Mouse (Mus musculus): ENCODE measurements around the gene Numa1. TPM values are rescaled to one million over a fixed set of nuclear protein-coding genes. Genes with fewer than 3 reads are reported as not detected.
A peak's percentile ranks its signal among the peaks of the same experiment; 100 is the strongest.
"Not testable (repeated sequence)": the region's sequence is repeated elsewhere in the genome, so short reads cannot be mapped to it uniquely, and the experiment has no call there.

Numa1 gene
- polyA plus RNA-seq, 1 experiment from 2014 or later, result 30.1 TPM

DNA sequence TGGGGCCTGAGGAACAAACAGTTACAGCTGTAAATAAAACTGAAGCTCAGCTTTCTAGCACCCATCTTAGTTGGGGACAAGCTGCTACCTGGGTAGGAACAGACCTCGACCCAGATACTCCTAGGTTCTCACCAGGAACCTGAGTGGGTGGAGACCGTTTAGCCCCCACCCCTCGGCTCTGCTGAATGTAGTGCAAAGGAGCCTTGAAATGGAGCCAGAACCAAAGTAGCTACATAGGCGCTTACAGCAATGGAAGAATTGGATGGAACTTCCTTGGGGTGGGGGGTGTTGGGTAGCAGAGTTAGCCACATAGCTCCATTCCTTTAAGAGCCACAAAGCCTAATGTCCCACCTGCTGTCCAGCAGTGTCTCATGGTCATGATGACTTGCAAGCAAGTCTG, 83.0 kb downstream of the Numa1 start:
- no peak for ATAC-seq (ENCODE audit: insufficient read depth)
- peaks cover 97% of the 10 kb centered on the region for H3K36me3 ChIP-seq (replicated peaks)
- H3K4me1 ChIP-seq (replicated peaks), result peaks cover 9% of the 10 kb centered on the region; the same call in 1 of the 2 replicates
- H3K4me2 ChIP-seq, result no peak overlapping the region
- H3K9me3 ChIP-seq (replicated peaks), result no peaks in the 10 kb centered on the region
- no peak overlapping the region for H3K9ac ChIP-seq
- WGBS (ENCODE audit: insufficient replicate concordance), result 76% methylated on average over 4 of the region's 4 CpGs
- H3K27me3 ChIP-seq, result no peaks in the 10 kb centered on the region
- no peak overlapping the region for H3K27ac ChIP-seq (replicated peaks)
- H3K4me3 ChIP-seq (replicated peaks), result no peak overlapping the region

GRCm38 (mm10) chr7:102017452-102017851, 83.5 kb downstream of the Numa1 start:
- no peak overlapping the region for H3K4me2 ChIP-seq
- H3K9ac ChIP-seq, result no peak overlapping the region
- H3K36me3 ChIP-seq (replicated peaks), result peaks cover 97% of the 10 kb centered on the region

DNA sequence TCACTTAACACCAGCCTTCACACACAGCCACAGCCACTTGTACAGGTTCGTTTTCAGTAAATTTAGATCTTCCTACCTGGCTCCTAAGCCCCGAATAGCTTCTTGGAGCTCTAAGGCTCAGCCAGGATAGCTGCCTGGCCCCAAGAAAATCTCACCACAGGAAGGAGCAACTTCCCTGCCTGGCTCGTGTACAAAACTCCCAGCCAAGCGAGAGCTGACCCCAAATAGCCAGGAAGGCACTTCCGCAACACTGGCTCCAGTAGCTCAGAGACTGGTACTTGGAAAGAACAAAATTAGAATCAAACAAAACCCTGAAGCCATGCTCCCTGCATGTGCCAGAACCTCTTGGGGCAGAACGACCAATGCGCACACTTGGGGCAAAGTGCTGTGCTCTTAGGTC, 84.1 kb downstream of the Numa1 start:
- Histone ChIP-seq H3K4me3 (replicated peaks) (no peak overlapping the region), H3K9me3 (replicated peaks) (no peaks in the 10 kb centered on the region), H3K4me2 (no peak overlapping the region), H3K4me1 (replicated peaks) (peaks cover 9% of the 10 kb centered on the region; the same call in 1 of the 2 replicates), H3K27ac (replicated peaks) (0 out of 2 replicates have a peak overlapping the region, but pooled peaks have one; percentile 29), H3K9ac (no peak overlapping the region), H3K27me3 (no peaks in the 10 kb centered on the region), H3K36me3 (replicated peaks) (peaks cover 97% of the 10 kb centered on the region)
- WGBS (ENCODE audit: insufficient replicate concordance), result 73% methylated on average over 7 of the region's 7 CpGs
- ATAC-seq (ENCODE audit: insufficient read depth), result no peak

More at GRCm38 (mm10) chr7:102017452-102017851, 83.5 kb downstream of the Numa1 start:
- no peak for ATAC-seq (ENCODE audit: insufficient read depth)
- H3K4me3 ChIP-seq (replicated peaks), result no peak overlapping the region
- H3K27ac ChIP-seq (replicated peaks), result no peak overlapping the region
- H3K4me1 ChIP-seq (replicated peaks), result peaks cover 9% of the 10 kb centered on the region; the same call in 1 of the 2 replicates
- H3K9me3 ChIP-seq (replicated peaks), result no peaks in the 10 kb centered on the region
- H3K27me3 ChIP-seq, result no peaks in the 10 kb centered on the region
- 65% methylated on average over 5 of the region's 5 CpGs for WGBS (ENCODE audit: insufficient replicate concordance)

DNA sequence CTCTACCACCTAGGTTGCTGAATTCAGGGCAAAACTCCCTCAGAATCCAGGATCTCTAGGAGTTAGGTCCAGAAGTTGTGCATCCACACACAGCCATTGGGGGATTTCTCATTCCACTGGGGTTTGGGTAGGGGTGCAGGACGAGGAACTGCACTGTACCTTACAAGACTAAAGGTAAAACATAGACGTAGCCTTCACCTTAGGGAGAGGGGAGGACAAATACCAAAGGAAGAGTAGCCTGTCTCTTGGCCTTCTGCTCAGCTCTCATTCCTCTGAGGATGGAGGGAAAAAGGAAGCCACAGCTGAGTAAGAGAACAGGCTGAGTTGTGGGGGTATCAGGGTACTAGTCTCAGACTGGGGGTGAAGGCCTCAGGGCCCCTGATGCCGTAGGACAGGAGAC, 84.7 kb downstream of the Numa1 start, which contains the start of gene Il18bp:
Gene Il18bp, minus strand, starts transcription at position 101 of the 400 bp plus-strand sequence.
- H3K36me3 ChIP-seq (replicated peaks), result peaks cover 96% of the 10 kb centered on the region
- peak within 1 kb of the TSS; percentile 29; the same call in 1 of the 2 replicates for H3K27ac ChIP-seq (replicated peaks)
- H3K4me1 ChIP-seq (replicated peaks), result peaks cover 9% of the 10 kb centered on the region; the same call in 1 of the 2 replicates
- H3K27me3 ChIP-seq, result no peaks in the 10 kb centered on the region
- H3K9ac ChIP-seq, result no peak within 1 kb of the TSS
- WGBS (ENCODE audit: insufficient replicate concordance), result 76% methylated on average over 3 of the region's 3 CpGs
- no peaks in the 10 kb centered on the region for H3K9me3 ChIP-seq (replicated peaks)
- H3K4me3 ChIP-seq (replicated peaks), result no peak within 1 kb of the TSS
- no peak for ATAC-seq (ENCODE audit: insufficient read depth)
- H3K4me2 ChIP-seq, result no peak within 1 kb of the TSS

DNA sequence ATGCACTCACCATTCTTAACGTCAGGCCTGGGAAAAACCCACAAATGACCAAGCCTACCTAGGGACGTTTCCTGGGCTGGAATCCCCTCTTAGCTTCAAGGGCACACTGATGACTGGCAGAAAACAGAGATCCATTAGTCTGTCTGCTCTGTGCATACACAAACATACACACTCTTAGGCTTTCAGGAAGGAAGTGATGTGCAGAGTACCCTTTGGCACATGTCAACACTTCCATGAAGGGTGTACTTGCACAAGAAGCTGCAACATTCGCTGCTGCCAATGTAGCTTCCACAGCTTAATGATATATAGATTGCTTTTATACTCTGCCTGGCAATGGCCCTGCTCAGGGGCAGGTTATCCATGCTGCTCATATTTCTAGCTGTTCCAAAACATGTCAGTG, 85.5 kb downstream of the Numa1 start:
- no peak for ATAC-seq (ENCODE audit: insufficient read depth)
- Histone ChIP-seq H3K36me3 (replicated peaks) (peaks cover 94% of the 10 kb centered on the region), H3K27ac (replicated peaks) (no peak overlapping the region; the same call in 1 of the 2 replicates)

DNA sequence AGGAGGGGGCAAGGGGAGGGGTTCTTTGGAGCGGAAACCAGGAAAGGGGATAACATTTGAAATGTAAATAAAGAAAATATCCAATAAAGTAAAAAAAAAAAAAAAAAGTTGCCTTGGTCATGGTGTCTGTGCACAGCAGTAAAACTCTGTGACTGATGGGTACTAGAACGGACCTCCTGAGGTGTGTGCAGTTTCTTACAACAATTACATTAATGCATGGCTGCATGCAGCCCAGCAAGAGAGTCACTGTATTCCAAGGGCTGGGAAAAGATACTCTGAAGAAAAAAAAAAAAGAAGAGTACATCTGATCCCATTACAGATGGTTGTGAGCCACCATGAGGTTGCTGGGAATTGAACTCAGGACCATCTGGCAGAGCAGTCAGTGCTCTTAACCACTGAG, 87.0 kb downstream of the Numa1 start:
- not testable (repeated sequence) for H3K27me3 ChIP-seq; H3K4me3 ChIP-seq (replicated peaks); H3K4me2 ChIP-seq; H3K9ac ChIP-seq; H3K27ac ChIP-seq (replicated peaks); ATAC-seq (ENCODE audit: insufficient read depth); H3K9me3 ChIP-seq (replicated peaks)
- H3K36me3 ChIP-seq (replicated peaks), result peaks cover 85% of the 10 kb centered on the region
- H3K4me1 ChIP-seq (replicated peaks), result peaks cover 16% of the 10 kb centered on the region
- WGBS (ENCODE audit: insufficient replicate concordance), result 87% methylated on average over 2 of the region's 2 CpGs

More for the DNA sequence above, 85.5 kb downstream of the Numa1 start:
- Histone ChIP-seq H3K27me3 (no peaks in the 10 kb centered on the region), H3K9ac (no peak overlapping the region), H3K4me3 (replicated peaks) (no peak overlapping the region), H3K4me1 (replicated peaks) (peaks cover 9% of the 10 kb centered on the region; the same call in 1 of the 2 replicates), H3K4me2 (no peak overlapping the region), H3K9me3 (replicated peaks) (no peaks in the 10 kb centered on the region)
- 61% methylated on average over 3 of the region's 3 CpGs for WGBS (ENCODE audit: insufficient replicate concordance)

- H3K4me1 ChIP-seq (replicated peaks), result peaks cover 7% of the 10 kb centered on the region
- no peak overlapping the region for H3K27ac ChIP-seq (replicated peaks)
- peaks cover 71% of the 10 kb centered on the region for H3K36me3 ChIP-seq (replicated peaks)
- ATAC-seq (ENCODE audit: insufficient read depth), result no peak
- no peaks in the 10 kb centered on the region for H3K27me3 ChIP-seq
- no peak overlapping the region for H3K9ac ChIP-seq
- WGBS (ENCODE audit: insufficient replicate concordance), result 85% methylated on average over 9 of the region's 9 CpGs
- H3K4me2 ChIP-seq, result no peak overlapping the region
- no peak overlapping the region for H3K4me3 ChIP-seq (replicated peaks)
- H3K9me3 ChIP-seq (replicated peaks), result no peaks in the 10 kb centered on the region
Observed at GRCm38 (mm10) chr7:102023821-102024220, 89.9 kb downstream of the Numa1 start.

DNA sequence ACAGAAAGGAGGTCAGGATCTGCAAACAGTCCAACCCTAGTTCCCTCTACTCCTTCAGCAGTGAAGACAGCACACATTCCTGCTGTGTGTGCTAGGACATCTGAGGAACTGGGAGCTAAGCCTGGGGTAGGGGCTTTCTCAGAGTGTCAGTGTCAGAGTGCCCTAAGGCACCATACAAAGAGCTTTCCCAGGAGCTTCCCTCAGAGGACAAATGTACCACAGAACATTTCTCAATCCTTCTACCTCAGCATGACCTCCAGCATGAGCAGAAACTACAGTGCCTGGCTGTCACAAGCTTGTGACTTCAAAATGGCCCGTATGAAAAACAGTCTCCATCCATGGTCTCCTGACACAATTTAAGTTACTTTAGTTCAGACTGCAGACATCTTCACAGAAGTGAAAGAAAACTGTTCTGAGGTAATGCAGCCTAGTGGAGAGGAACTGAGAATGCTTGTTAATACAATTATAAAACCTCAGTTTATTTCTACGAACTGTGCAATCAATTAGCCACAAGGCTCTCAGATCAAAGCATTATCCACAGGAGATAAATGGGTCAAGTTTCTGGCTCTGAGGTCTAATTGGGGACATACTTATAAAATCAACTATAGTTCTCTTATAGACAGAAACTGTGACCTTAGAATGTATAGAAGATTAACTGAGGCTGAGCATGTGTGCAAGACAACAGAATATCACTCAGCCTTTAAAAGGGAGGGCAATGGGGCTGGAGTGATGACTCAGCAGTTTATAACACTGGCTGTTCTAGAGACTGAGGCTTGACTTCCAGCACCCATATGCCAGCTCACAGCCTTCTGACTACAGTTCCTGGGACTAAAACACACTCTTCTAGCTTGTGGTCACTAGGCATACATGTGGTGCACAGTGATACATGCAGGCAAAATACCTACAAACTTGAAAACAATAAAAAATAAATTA, 91.5 kb downstream of the Numa1 start:
- Histone ChIP-seq H3K4me3 (replicated peaks) (no peak overlapping the region), H3K36me3 (replicated peaks) (peaks cover 65% of the 10 kb centered on the region), H3K9me3 (replicated peaks) (no peaks in the 10 kb centered on the region), H3K27me3 (no peaks in the 10 kb centered on the region), H3K4me1 (replicated peaks) (peaks cover 7% of the 10 kb centered on the region), H3K9ac (no peak overlapping the region), H3K27ac (replicated peaks) (no peak overlapping the region), H3K4me2 (no peak overlapping the region)
- peak; percentile 25; the same call in 1 of the 2 replicates for ATAC-seq (ENCODE audit: insufficient read depth)
- WGBS (ENCODE audit: insufficient replicate concordance), result 83% methylated on average over 2 of the region's 2 CpGs

DNA sequence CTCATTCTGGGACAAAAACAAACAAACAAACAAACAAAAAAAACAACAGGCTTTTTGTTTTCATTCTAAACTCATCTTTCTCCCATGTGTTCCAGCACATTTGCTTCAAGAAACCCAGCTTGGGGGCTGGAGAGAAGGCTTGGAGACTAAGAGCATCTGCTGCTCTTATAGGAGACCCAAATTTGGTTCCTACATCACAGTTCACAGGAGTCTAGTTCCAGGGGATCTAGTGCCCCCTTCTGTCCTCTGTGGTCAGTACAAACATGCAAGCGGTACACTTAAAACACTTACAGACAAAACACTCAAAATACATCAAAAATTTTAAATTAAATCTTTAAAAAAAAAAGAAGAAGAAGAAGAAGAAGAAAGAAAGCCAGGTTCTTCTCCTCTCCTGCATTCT, 101.0 kb downstream of the Numa1 start:
- WGBS (ENCODE audit: insufficient replicate concordance), result 79% methylated on average over 1 of the region's 1 CpGs
- Histone ChIP-seq H3K36me3 (replicated peaks) (peaks cover 80% of the 10 kb centered on the region), H3K9me3 (replicated peaks) (no peaks in the 10 kb centered on the region), H3K4me2 (no peak overlapping the region), H3K27me3 (no peaks in the 10 kb centered on the region), H3K4me3 (replicated peaks) (no peak overlapping the region), H3K27ac (replicated peaks) (no peak overlapping the region), H3K4me1 (replicated peaks) (no peaks in the 10 kb centered on the region), H3K9ac (no peak overlapping the region)
- no peak for ATAC-seq (ENCODE audit: insufficient read depth)

- WGBS (ENCODE audit: insufficient replicate concordance), result 77% methylated on average over 2 of the region's 2 CpGs
- Histone ChIP-seq H3K9me3 (replicated peaks) (no peaks in the 10 kb centered on the region), H3K27me3 (no peaks in the 10 kb centered on the region), H3K9ac (no peak overlapping the region), H3K27ac (replicated peaks) (no peak overlapping the region), H3K4me1 (replicated peaks) (no peaks in the 10 kb centered on the region), H3K36me3 (replicated peaks) (peaks cover 82% of the 10 kb centered on the region), H3K4me2 (no peak overlapping the region), H3K4me3 (replicated peaks) (no peak overlapping the region)
- ATAC-seq (ENCODE audit: insufficient read depth), result no peak
Observed at GRCm38 (mm10) chr7:102035534-102035933, 101.6 kb downstream of the Numa1 start.

- Histone ChIP-seq H3K4me3 (replicated peaks) (no peak overlapping the region), H3K36me3 (replicated peaks) (peaks cover 80% of the 10 kb centered on the region), H3K9ac (no peak overlapping the region), H3K4me1 (replicated peaks) (no peaks in the 10 kb centered on the region), H3K9me3 (replicated peaks) (no peaks in the 10 kb centered on the region), H3K27ac (replicated peaks) (no peak overlapping the region), H3K27me3 (no peaks in the 10 kb centered on the region), H3K4me2 (no peak overlapping the region)
- no peak for ATAC-seq (ENCODE audit: insufficient read depth)
- 76% methylated on average over 3 of the region's 3 CpGs for WGBS (ENCODE audit: insufficient replicate concordance)
Observed at GRCm38 (mm10) chr7:102037318-102037717, 103.4 kb downstream of the Numa1 start.
